Mouse (Mus musculus) heart, adult 2 months (tissue): Measurements from ENCODE around the gene 3110082J24Rik.

Source experiments
- CTCF ChIP-seq: fragments of 200-600 bp; IDR thresholded peaks from 2 replicates; pipeline ENCODE4 v1.8.1; 2022; ENCODE audit warnings: antibody characterized with exemption, mild to moderate bottlenecking, moderate library complexity
- EP300 ChIP-seq: fragments of 200-500 bp; IDR thresholded peaks from 2 replicates; pipeline ENCODE4 v1.6.1; 2011; ENCODE audit warnings: low read depth, low read length, control low read depth; ENCODE audit not compliant: insufficient read depth
- POLR2A ChIP-seq: fragments of 200-500 bp; IDR thresholded peaks from 2 replicates; pipeline ENCODE4 v1.6.1; 2011; ENCODE audit warnings: mild to moderate bottlenecking, low read depth, low read length, control low read depth; ENCODE audit not compliant: insufficient read depth

- no peak for TF ChIP-seq POLR2A
- no peak for TF ChIP-seq CTCF
- TF ChIP-seq EP300, result no peak
These were observed 40.6 kb upstream of the 3110082J24Rik start for GRCm38 (mm10) chr5:30146526-30146925.
